In genomic region chr11:49822337-49822736, GRCm38 (mm10) we compare ENCODE assay signal across 25 mouse cellular contexts. TPM values are rescaled to one million over a fixed set of nuclear protein-coding genes. Genes with fewer than 3 reads are reported as not detected.
DNase-seq lines count a peak whose midpoint lies in the region; ATAC-seq and TF ChIP-seq lines count a peak whose summit lies in the region.
"Had no signal": no experiment of that assay in that cellular context is flagged by ENCODE, and none has a peak within 500 bp of the region (broad histone marks: within the 10 kb centered on the region; RNA-seq: fewer than 3 reads in every experiment).

No protein-coding gene starts in this region.

- WGBS in liver, postnatal 0 days (ENCODE audit: insufficient replicate concordance): 75% methylated on average over 2 of the region's 2 CpGs
- WGBS in liver, embryonic 14.5 days (ENCODE audit: insufficient replicate concordance): 48% methylated on average over 2 of the region's 2 CpGs

- H3K36me3 ChIP-seq in liver, postnatal 0 days (replicated peaks; ENCODE audit: insufficient read depth, low read length): no peaks in the 10 kb centered on the region
- H3K36me3 ChIP-seq in liver, embryonic 14.5 days (replicated peaks; ENCODE audit: control insufficient read depth, insufficient read depth, low read depth): no peaks in the 10 kb centered on the region

- no peak overlapping the region for H3K27ac ChIP-seq in liver, postnatal 0 days (ENCODE audit: low read depth)
- no peak overlapping the region for H3K27ac ChIP-seq in liver, embryonic 14.5 days
- H3K27ac ChIP-seq: embryonic facial prominence, embryonic 12.5 days; embryonic facial prominence, embryonic 15.5 days; gastrocnemius, adult 2 months; heart, adult 2 months; heart, embryonic 10.5 days; heart, embryonic 13.5 days; hindbrain, embryonic 14.5 days had no signal

- TF ChIP-seq CTCF in liver, postnatal 0 days (IDR thresholded peaks at IDR 0.05; ENCODE audit: low read depth): no peak
- TF ChIP-seq CTCF in liver, embryonic 14.5 days (IDR thresholded peaks at IDR 0.05; ENCODE audit: low read depth): no peak

- no peak for ATAC-seq in liver, postnatal 0 days
- ATAC-seq in liver, embryonic 14.5 days (ENCODE audit: insufficient read depth): peak; percentile 65
- ATAC-seq in megakaryocyte progenitor cell, adult 5-6 weeks (replicated peaks; ENCODE audit: poor library complexity): peak; percentile 49
- ATAC-seq: forebrain, embryonic 14.5 days; forebrain, postnatal 0 days; Patski had no signal

- no peaks in the 10 kb centered on the region for H3K4me1 ChIP-seq in liver, postnatal 0 days (ENCODE audit: insufficient read depth)
- peaks cover 5 to 8% of the 10 kb centered on the region in 2 experiments; a peak in 3 of 4 replicates for H3K4me1 ChIP-seq in liver, embryonic 14.5 days (replicated peaks; ENCODE audit: control insufficient read depth in 2 of 2, insufficient read depth in 2 of 2, low read length in 1 of 2)
- H3K4me1 ChIP-seq: embryonic facial prominence, embryonic 12.5 days; embryonic facial prominence, embryonic 15.5 days; heart, embryonic 10.5 days; heart, embryonic 13.5 days had no signal

- H3K4me2 ChIP-seq in liver, postnatal 0 days (ENCODE audit: low read depth, low read length): no peak overlapping the region
- no peak overlapping the region for H3K4me2 ChIP-seq in liver, embryonic 14.5 days (ENCODE audit: low read depth)
- H3K4me2 ChIP-seq: embryonic facial prominence, embryonic 12.5 days; embryonic facial prominence, embryonic 15.5 days; heart, embryonic 13.5 days; hindbrain, embryonic 14.5 days had no signal

- DNase-seq in liver: peak; percentile 47
- DNase-seq in liver, postnatal 0 days: no peak
- DNase-seq in liver, embryonic 14.5 days (ENCODE audit: low read depth in 3 of 3, low spot score in 3 of 3): no peak
- DNase-seq in layer of hippocampus, postnatal 10 days (ENCODE audit: low spot score in 2 of 2): no peak
- no peak for DNase-seq in heart, adult 18-20 months
- no peak for DNase-seq in layer of hippocampus, adult 11-12 months (ENCODE audit: low spot score)
- DNase-seq: adrenal gland, postnatal 10 days; adrenal gland, postnatal 36 days; cerebellum, adult 18-20 months; cerebellum, adult 9-11 months; cerebellum, postnatal 25 days; forebrain, postnatal 0 days; gastrocnemius, adult 2 months; gastrocnemius, postnatal 25 days; heart, adult 2 months; heart, postnatal 14 days; heart, postnatal 4 days had no signal

- no peak for TF ChIP-seq EP300 in liver, postnatal 0 days (IDR thresholded peaks at IDR 0.05; ENCODE audit: low read depth)
- no peak for TF ChIP-seq EP300 in liver, embryonic 14.5 days (IDR thresholded peaks at IDR 0.05; ENCODE audit: low read depth)

- no peaks in the 10 kb centered on the region for H3K9me3 ChIP-seq in liver, postnatal 0 days (ENCODE audit: low read length)
- H3K9me3 ChIP-seq in liver, embryonic 14.5 days (ENCODE audit: control insufficient read depth, low read length): no peaks in the 10 kb centered on the region
- H3K9me3 ChIP-seq: embryonic facial prominence, embryonic 12.5 days; embryonic facial prominence, embryonic 15.5 days; heart, embryonic 10.5 days; heart, embryonic 13.5 days had no signal

- no peak overlapping the region for H3K4me3 ChIP-seq in liver, postnatal 0 days (ENCODE audit: low read depth, low read length)
- H3K4me3 ChIP-seq in liver, embryonic 14.5 days (ENCODE audit: insufficient read depth in 1 of 2, low read depth in 2 of 2, low read length in 2 of 2): no peak overlapping the region
- H3K4me3 ChIP-seq: embryonic facial prominence, embryonic 12.5 days; embryonic facial prominence, embryonic 15.5 days; gastrocnemius, adult 2 months; heart, adult 2 months; heart, embryonic 10.5 days; heart, embryonic 13.5 days had no signal

- no peaks in the 10 kb centered on the region for H3K27me3 ChIP-seq in liver, postnatal 0 days (ENCODE audit: insufficient read depth, low read length)
- no peaks in the 10 kb centered on the region for H3K27me3 ChIP-seq in liver, embryonic 14.5 days (ENCODE audit: control insufficient read depth, insufficient read depth, low read length)
- H3K27me3 ChIP-seq: embryonic facial prominence, embryonic 12.5 days; embryonic facial prominence, embryonic 15.5 days; heart, embryonic 13.5 days had no signal

- H3K9ac ChIP-seq in liver, postnatal 0 days (replicated peaks): no peak overlapping the region
- no peak overlapping the region for H3K9ac ChIP-seq in liver, embryonic 14.5 days (replicated peaks)
- H3K9ac ChIP-seq: embryonic facial prominence, embryonic 12.5 days; embryonic facial prominence, embryonic 15.5 days; forebrain, postnatal 0 days; heart, embryonic 13.5 days; hindbrain, embryonic 14.5 days had no signal

RNA-seq across cellular contexts. Expression of gene Mapk9, which starts 24.2 kb away (rescaled TPM):
- polyA plus RNA-seq in liver, postnatal 0 days (2015; fragmentation: Nextera tagmentation; extraction: Ambion mirVana): 20.9 and 22.3 TPM in 2 replicates
- polyA plus RNA-seq in liver, embryonic 14.5 days (2012; rRNA removed): 8.1 and 11.9 TPM in 2 replicates
- 18.5 and 20.2 TPM in 2 replicates for polyA plus RNA-seq in liver, embryonic 14.5 days (2014; fragmentation: Nextera tagmentation; extraction: Ambion mirVana)
- total RNA-seq in megakaryocyte progenitor cell, adult 5-6 weeks (2015): 32.9 and 40.2 TPM in 2 replicates
- total RNA-seq in megakaryocyte progenitor cell, adult 5-6 weeks (2017): 31.1 and 56.3 TPM in 2 replicates
- 100 to 1,000 TPM; 151 to 152 TPM for total RNA-seq in layer of hippocampus, postnatal 10 days (2021)
- total RNA-seq in heart, adult 18-20 months (2021): 10 to 100 TPM; 42.4 to 45.5 TPM

RNA-seq across cellular contexts. Expression of gene Gfpt2, which starts 28.4 kb away (rescaled TPM):
- 0.65 and 0.81 TPM in 2 replicates for polyA plus RNA-seq in liver, postnatal 0 days (2015; fragmentation: Nextera tagmentation; extraction: Ambion mirVana)
- 0.39 TPM in 2 replicates for polyA plus RNA-seq in liver, embryonic 14.5 days (2012; rRNA removed)
- 0.39 and 0.90 TPM in 2 replicates for polyA plus RNA-seq in liver, embryonic 14.5 days (2014; fragmentation: Nextera tagmentation; extraction: Ambion mirVana)
- total RNA-seq in megakaryocyte progenitor cell, adult 5-6 weeks (2015): 0.24 and 0.39 TPM in 2 replicates
- total RNA-seq in megakaryocyte progenitor cell, adult 5-6 weeks (2017): 0.37 TPM in 1 of 2 replicates, not detected in the other
- 1 to 10 TPM; 6.1 to 6.7 TPM for total RNA-seq in layer of hippocampus, postnatal 10 days (2021)
- total RNA-seq in heart, adult 18-20 months (2021): 1 to 10 TPM; 8.7 to 9.3 TPM

Comparison
In these comparisons a context has a peak if more than half of its experiments do, and no peak if none do; other contexts are left out.
1. RNA of gene Gfpt2, which starts 28.4 kb away (total RNA-seq): 8.7 to 9.3 TPM in heart, adult 18-20 months and 6.1 to 6.7 TPM in layer of hippocampus, postnatal 10 days; 0.24 to 0.39 TPM in megakaryocyte progenitor cell, adult 5-6 weeks; every median in the first group is over 4 times any median in the second.